Mouse (Mus musculus): ENCODE measurements at regions not wholly inside any gene's neighbourhood (a gene's known extent, or its start where the extent isn't known, plus 50 kb on each side); places are given as distances from the start of the nearest gene placed in this dataset.

GRCm38 (mm10) chr19:14390914-14391313, 206.9 kb downstream of the Tle4 start:
- H3K9ac ChIP-seq (ENCODE audit: low read depth, low read length): no peak overlapping the region
- no peaks in the 10 kb centered on the region for H3K36me3 ChIP-seq (ENCODE audit: control insufficient read depth, insufficient read depth, low read length)
- H3K27ac ChIP-seq (ENCODE audit: low read depth, low read length): no peak overlapping the region
- DNase-seq (ENCODE audit: low spot score) (no peak), ATAC-seq (ENCODE audit: low FRiP score) (no peak)
- no peaks in the 10 kb centered on the region for H3K27me3 ChIP-seq (ENCODE audit: control insufficient read depth, insufficient read depth, low read length)
- H3K4me2 ChIP-seq (replicated peaks; ENCODE audit: low read depth, low read length): no peak overlapping the region
- H3K4me3 ChIP-seq (ENCODE audit: low read depth, low read length): no peak overlapping the region
- 71% methylated on average over 2 of the region's 2 CpGs for WGBS
- no peaks in the 10 kb centered on the region for H3K4me1 ChIP-seq (replicated peaks; ENCODE audit: control insufficient read depth, insufficient read depth, low read length)
- H3K9me3 ChIP-seq (ENCODE audit: control insufficient read depth, low read length): no peaks in the 10 kb centered on the region
